Mouse (Mus musculus): ENCODE data around the gene Epor. TPM values are rescaled to one million over a fixed set of nuclear protein-coding genes. Genes with fewer than 3 reads are reported as not detected.

Gene Epor
- total RNA-seq (2023) = 0.38 TPM

DNA sequence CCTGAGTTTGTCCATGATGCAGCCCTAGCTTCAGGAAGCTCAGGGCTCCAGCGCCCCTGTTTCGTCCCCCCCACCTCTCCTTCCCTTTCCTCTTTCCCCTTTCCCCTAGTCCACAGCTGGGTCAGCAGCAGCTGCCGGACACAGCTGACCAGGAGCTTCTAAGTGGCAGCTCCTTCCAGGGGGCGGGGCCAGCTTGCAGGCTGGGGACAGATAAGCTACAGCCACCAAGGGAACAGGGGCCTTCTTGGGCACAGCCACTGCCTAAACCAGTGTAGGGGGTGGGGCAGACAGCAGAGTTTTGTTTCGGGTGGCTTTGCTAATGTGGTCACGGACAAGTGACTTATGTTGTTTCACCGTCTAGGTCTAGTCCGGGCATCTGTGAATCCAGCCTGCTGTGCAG is at the start of gene Epor:
Epor (minus strand) TSS at position 90 of the 400 bp plus-strand sequence.

DNA sequence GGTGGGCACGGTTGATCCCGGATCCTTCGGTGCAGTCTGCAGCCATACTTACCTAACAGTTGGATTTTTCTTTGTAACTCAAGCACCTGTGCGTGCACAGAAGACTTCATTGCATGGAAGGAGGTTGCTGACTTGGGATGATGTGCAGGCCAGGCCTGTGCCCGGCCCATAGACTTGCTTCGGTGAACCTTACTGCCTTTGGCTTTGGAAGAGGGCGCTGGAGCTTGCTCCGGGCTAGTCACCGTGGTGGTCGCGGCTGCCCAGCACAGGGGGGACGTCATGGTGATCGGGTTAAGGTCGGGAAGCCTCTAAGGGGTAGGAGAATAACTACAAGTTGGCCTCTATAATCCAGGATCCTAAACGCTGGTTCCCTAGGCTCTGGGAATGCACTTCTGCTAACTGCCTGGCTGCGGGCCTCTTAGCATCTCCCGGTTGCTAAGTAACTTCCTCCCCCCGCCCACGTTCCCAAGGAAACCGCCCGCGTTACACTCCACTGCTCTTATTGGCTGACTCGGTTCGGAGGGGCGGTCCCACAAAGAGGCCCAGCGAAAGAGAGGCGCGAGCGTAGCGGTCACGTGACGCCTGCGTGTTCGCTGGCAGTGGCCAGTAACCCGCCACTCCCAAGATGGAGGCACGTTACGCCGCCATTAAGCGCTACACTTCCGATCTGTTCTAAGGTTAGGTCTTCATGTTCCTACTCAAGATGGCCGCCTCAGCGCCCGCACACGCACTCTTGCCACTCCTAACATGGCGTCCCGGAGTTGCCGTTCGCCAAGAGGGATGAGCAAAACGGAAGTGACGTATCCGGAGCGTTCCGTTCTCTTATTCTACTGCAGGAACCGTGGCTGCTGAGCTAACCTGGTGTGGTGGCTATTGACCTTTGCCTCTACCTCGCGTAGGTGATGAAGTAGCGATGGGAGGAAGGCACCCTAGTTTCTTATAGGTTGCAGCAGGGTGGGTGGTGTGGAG is 39.2 kb upstream of the Epor start, which contains the start of the genes Ccdc151 and Prkcsh:
Ccdc151 (minus strand) TSS at position 441 of the 969 bp plus-strand sequence.
Prkcsh (plus strand) TSS at position 613 of the 969 bp plus-strand sequence.

DNA sequence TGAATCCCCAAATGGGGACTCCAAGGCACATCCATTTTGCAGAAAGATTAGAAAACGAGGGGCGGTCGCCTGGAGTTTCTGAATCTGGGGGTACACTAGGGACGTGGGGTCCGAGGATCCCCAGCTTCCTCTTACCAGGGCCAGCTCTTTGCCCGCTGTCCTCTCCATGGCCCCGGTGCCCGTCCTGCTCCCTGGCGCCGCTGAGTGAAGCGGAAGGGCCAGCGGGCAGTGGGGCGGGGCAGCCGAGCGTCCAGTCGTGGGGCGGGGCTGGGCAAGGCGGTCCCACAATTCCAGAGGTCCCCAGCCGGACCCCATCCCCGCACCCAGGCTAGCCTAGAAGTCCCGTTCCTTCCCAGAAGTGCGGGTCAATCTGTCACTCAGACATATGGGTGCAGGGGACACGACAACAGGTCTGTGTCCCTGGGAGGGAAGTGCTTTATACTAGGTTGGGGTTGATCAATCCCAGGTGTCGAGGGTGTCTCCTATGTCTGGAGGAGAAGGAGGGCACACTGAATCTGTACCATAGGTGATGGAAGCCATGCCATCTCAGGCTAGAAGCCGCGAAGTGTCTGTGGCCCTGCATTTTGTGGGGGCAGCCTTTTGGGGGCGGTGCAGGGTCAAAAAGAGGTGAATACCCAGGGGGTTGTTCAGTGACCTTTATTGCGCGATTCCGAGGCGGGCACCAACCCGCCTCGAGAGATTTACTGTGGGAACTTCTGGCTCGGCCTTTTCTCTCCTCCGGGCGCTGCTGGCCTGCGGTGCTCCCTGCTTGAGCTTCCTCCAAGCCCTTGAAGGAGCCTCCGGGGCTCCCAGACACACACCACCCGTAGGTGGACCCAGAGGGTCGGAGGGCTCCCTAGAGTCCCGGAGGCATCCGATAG is 26.2 kb upstream of the Epor start, which contains the start of gene Rgl3:
Rgl3 (minus strand) TSS at position 217 of the 881 bp plus-strand sequence.

DNA sequence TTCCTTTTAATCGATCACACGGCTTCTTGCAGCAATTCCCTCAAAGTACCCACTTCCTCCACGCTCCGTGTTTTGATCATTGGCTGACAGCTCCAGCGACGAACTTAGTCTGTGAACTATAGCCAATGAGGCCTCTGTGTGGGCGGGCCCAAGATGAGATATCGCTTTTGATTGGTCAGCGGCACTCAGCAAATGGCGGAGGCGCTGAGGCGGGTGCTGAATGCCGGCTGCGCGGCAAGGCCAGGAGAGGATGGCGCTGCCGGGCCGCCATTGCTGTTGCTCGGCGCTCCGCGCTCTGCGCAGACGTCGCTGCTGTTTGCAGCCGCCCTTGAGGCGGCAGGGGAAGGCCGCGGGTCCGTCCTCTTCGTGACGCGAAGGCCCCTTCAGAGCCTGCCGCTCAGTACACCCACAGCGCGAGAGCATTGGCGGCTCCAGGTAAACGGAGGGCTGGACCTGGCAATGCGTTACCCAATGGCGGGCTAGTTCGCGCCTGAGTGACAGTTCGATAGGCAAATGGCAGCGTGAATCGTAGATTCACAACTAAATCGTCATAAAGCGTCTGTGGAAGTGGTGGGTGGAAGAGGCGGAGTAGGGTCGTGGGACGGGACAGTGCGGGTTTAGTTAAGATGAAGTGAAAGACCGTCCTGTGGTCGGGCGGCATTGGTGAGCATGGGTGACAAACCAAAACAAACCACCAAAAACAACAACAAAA is 7.6 kb downstream of the Epor start, which contains the start of gene Swsap1:
Swsap1 (plus strand) TSS at position 186 of the 712 bp plus-strand sequence.

DNA sequence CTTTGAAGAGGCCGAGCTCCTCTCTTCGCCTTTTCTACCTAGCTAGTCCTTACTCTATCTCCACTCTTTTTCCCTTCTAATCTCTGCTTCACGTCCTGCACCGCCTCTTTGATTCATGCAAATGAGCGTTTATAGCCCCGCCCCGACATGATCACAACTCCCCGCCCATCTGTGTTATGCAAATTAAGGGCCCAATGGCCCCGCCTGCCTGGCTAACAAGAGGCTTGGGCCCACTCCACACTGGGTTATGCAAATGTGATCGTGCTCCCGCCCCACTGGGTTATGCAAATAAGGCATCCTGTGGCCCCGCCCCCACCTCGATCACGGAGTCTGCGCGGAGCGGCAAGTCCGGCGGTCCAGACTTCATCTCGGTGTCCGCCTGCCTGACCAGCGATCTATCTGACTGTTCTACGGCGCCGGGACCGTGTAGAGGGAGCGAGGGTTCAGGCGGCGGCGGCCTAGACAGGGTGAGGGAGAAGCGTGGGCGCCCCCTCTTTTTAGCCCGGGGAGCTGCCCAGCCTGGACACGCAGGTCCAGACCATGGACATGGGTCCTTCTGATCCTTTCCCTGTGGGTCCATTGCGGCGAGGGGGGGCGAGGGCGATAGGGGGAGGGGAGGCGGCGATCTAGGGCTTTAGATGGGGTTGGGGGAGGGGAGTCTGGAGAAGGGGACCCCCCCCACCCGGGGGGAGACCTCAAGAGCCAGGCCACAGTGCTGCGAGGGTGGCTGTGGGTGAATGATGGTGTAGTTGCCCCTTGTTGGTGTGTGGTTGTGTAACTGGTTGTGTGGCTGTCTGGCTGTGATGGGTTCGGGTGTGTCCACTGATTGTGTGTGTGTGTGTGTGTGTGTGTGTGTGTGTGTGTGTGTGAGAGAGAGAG is 26.4 kb downstream of the Epor start, which contains the start of gene Plppr2:
Plppr2 (plus strand) TSS at position 342 of the 879 bp plus-strand sequence.

DNA sequence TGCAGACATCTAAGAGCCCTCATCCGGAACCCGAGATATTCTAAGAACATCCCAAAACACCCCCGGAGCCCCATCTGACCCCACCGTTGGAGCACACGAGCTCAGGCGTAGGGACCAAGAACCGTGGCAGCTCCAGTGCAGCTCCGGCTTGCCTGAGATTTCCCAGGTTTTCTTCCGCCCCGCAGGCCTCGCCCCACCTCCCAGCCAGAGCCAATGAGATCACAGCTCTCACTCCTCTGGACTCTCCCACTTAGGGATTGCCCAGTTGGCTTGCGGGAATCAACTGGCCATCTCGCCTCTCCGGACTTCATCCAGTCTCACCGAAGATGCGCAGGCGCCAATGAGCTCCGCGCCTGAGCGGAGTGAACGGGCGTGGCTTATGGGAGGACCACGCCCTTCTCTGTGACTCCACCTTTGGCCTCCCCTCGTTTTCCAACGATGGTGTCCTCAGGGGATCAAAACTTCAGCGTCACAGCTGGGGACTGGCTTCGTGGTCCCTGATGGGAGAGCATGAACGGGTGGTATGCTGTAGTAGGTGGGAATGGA is 36.0 kb downstream of the Epor start, which contains the start of the genes Ccdc159 and Tmem205:
Ccdc159 (plus strand) TSS at position 264 of the 546 bp plus-strand sequence.
Tmem205 (minus strand) TSS at position 349 of the 546 bp plus-strand sequence.

DNA sequence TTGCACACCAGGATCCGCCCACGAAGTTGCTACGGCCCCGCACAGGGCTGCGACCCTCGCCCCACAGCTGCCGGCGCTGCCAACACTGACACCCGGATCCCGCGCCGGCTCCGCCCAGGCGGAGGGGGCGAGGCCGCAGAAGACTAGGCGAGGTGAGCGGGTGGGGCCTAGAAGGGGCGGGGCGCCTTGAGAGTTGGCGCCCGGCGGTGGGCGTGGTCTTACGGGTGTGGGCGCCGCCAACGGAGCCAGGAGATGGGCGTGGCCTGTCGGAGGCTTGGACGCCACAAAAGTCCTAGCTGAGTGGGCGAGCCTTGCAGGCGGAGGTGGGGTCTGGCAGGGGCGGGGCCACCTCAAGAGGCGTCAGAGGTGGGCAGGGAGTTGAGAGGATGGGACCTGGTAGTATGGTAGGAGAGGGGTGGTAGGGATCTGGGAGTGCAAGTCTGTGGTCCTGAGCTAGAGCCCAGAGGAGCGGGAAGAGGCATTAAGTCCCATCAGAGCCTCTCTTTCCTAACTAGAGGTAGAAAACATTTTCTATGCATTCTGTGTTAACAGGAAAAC is 45.2 kb downstream of the Epor start, which contains the start of gene Rab3d:
Rab3d (minus strand) TSS at position 158 of the 558 bp plus-strand sequence.

Other genes with a start within 250 kb of the Epor start
- gene Ldlr, start 240.0 kb downstream of the Epor start, total RNA-seq (2023) = 45.3 TPM
- gene Spc24, start 203.2 kb downstream of the Epor start, total RNA-seq (2023) = 1.6 TPM
- gene Kank2, start 164.8 kb downstream of the Epor start, total RNA-seq (2023) = not detected
- not detected for gene Angptl8, start 128.0 kb downstream of the Epor start, total RNA-seq (2023)
- gene Dock6, start 110.9 kb downstream of the Epor start, total RNA-seq (2023) = 6.3 TPM
- 6.6 TPM for gene Rab3d, start 45.3 kb downstream of the Epor start, total RNA-seq (2023)
- gene Ccdc159, start 36.0 kb downstream of the Epor start, total RNA-seq (2023) = not detected
- gene Tmem205, start 36.0 kb downstream of the Epor start, total RNA-seq (2023) = not detected
- gene Plppr2, start 26.5 kb downstream of the Epor start, total RNA-seq (2023) = 0.56 TPM
- gene Swsap1, start 7.8 kb downstream of the Epor start, total RNA-seq (2023) = 7.1 TPM
- gene Rgl3, start 25.9 kb upstream of the Epor start, total RNA-seq (2023) = not detected
- not detected for gene Ccdc151, start 39.1 kb upstream of the Epor start, total RNA-seq (2023)
- gene Prkcsh, start 39.3 kb upstream of the Epor start, total RNA-seq (2023) = 72.4 TPM
- gene Elavl3, start 88.5 kb upstream of the Epor start, total RNA-seq (2023) = 0.15 TPM
- gene Gm49318, start 107.8 kb upstream of the Epor start, total RNA-seq (2023) = not detected
- 26.8 TPM for gene Zfp653, start 107.9 kb upstream of the Epor start, total RNA-seq (2023)
- 29.2 TPM for gene Ecsit, start 121.9 kb upstream of the Epor start, total RNA-seq (2023)
- not detected for gene Cnn1, start 135.7 kb upstream of the Epor start, total RNA-seq (2023)
- gene Elof1, start 153.7 kb upstream of the Epor start, total RNA-seq (2023) = 30.4 TPM
- gene Acp5, start 172.2 kb upstream of the Epor start, total RNA-seq (2023) = 167 TPM
- 11.3 TPM for gene Pigyl, start 193.3 kb upstream of the Epor start, total RNA-seq (2023)
- gene Zfp872, start 224.6 kb upstream of the Epor start, total RNA-seq (2023) = not detected